Mouse (Mus musculus) embryonic facial prominence, embryonic 13.5 days (tissue): ENCODE measurements around the gene A930033H14Rik. TPM values are rescaled to one million over a fixed set of nuclear protein-coding genes. Genes with fewer than 3 reads are reported as not detected.

Experiments used
- ATAC-seq: fragments of 200-750 bp; cut with Nextera tagmentation; 2 replicates; pipeline ENCODE4 v1.8.0; 2017; ENCODE audit warnings: low read depth; ENCODE audit not compliant: insufficient number of reproducible peaks, insufficient read depth, low FRiP score, low TSS enrichment
- H3K27ac ChIP-seq: fragments of 300-500 bp; sonication (generic); 2 replicates; pipeline ENCODE4 v1.5.1; 2015; ENCODE audit warnings: moderate library complexity, mild to moderate bottlenecking, inconsistent platforms
- H3K27me3 ChIP-seq: fragments of 300-500 bp; sonication (generic); 2 replicates; pipeline ENCODE4 v1.6.1; 2015; ENCODE audit warnings: mild to moderate bottlenecking, inconsistent platforms
- H3K36me3 ChIP-seq: fragments of 300-500 bp; sonication (generic); 2 replicates; pipeline ENCODE4 v1.6.1; 2015; ENCODE audit warnings: mild to moderate bottlenecking, inconsistent platforms
- H3K4me1 ChIP-seq: fragments of 300-500 bp; sonication (generic); 2 replicates; pipeline ENCODE4 v1.6.1; 2015; ENCODE audit warnings: inconsistent platforms
- H3K4me2 ChIP-seq: fragments of 300-500 bp; sonication (generic); 2 replicates; pipeline ENCODE4 v1.6.1; 2015; ENCODE audit warnings: moderate library complexity, mild to moderate bottlenecking, inconsistent platforms
- H3K4me3 ChIP-seq: fragments of 300-500 bp; sonication (generic); 2 replicates; pipeline ENCODE4 v1.5.1; 2015; ENCODE audit warnings: mild to moderate bottlenecking, inconsistent platforms
- H3K9ac ChIP-seq: fragments of 300-500 bp; sonication (generic); 2 replicates; pipeline ENCODE4 v1.6.1; 2015; ENCODE audit warnings: mild to moderate bottlenecking, inconsistent platforms
- H3K9me3 ChIP-seq: fragments of 300-500 bp; sonication (generic); 2 replicates; pipeline ENCODE4 v1.6.1; 2016; ENCODE audit warnings: inconsistent platforms
- WGBS: fragments of 180-500 bp; shearing (Covaris S2); methylation state at CpG from one replicate; pipeline ENCODE4 v1.1.7; 2015; ENCODE audit warnings: mixed read lengths; 5-methylcytosine and 5-hydroxymethylcytosine counted together
- polyA plus RNA-seq: library from polyadenylated mRNA; unstranded; fragments of >200 nt; fragmentation: Nextera tagmentation; extraction: Ambion mirVana; gene quantifications from 2 replicates; pipeline ENCODE4 v1.2.1, GENCODE M21; 2015

Gene A930033H14Rik
- 2.9 and 3.0 TPM in 2 replicates for polyA plus RNA-seq

DNA sequence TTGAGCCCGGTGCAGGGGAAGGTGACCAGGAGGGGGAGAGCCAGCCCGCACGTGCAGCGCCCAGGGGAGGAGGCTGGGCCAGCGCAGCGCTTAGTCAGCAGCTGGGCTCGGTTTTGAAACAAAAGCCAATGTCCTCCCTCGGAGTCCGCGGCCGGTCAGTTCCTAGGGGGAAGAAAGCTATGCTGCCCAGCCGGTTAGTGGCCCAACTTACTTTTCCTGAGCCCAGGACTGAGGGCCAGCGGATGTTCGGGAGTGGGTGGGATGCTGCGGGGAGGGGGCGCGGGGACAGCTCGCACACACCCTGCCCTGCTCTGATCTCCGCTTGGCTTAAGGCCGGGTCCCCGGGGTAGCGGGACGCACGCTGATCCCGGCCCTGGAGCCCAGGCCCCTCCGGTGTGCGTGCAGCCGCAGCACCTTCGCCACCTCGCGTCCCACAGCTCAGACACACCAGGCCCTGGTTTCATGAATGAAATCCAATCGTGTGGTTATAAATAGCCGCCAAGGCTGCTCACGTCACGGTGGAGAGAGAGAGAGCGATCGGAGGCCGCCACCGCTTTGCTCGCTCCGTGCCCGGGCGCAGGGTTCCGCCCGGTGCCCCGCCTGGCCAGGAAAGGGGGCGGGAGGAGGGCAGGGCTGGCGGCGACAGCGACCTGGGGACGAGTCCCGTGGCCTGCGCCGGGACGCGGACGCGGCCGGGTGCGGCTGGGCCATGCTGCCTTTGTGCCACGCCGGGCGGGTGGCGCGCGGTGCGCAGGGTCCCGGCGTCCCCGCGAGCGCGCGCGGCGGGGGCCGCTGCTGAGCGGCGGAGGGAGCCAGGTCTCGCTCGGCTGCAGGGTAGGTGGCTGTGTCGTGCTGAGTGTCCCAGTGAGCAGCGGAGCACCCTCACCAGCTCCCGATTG lies at the start of gene A930033H14Rik:
Gene A930033H14Rik, minus strand, starts transcription at position 557 of the 899 bp plus-strand sequence.
- Histone ChIP-seq H3K4me2 (peak within 1 kb of the TSS; percentile 83), H3K27me3 (no peaks in the 10 kb centered on the region), H3K9me3 (peaks cover 5% of the 10 kb centered on the region; the same call in 1 of the 2 replicates), H3K9ac (peak within 1 kb of the TSS; percentile 93), H3K4me3 (peak within 1 kb of the TSS; percentile 81), H3K4me1 (peaks cover 16% of the 10 kb centered on the region), H3K36me3 (peaks cover 27% of the 10 kb centered on the region), H3K27ac (peak within 1 kb of the TSS; percentile 98)
- peak; percentile 80 for ATAC-seq
- under 1% methylated on average over 74 of the region's 84 CpGs for WGBS

- peaks cover 3% of the 10 kb centered on the region; the same call in 1 of the 2 replicates for H3K36me3 ChIP-seq
- no peak overlapping the region for H3K27ac ChIP-seq
- H3K9ac ChIP-seq = no peak overlapping the region
- peaks cover 30% of the 10 kb centered on the region for H3K4me1 ChIP-seq
- 80% methylated on average over 8 of the region's 8 CpGs for WGBS
- no peak overlapping the region for H3K4me2 ChIP-seq
- no peaks in the 10 kb centered on the region for H3K9me3 ChIP-seq
- H3K4me3 ChIP-seq = no peak overlapping the region
- H3K27me3 ChIP-seq = no peaks in the 10 kb centered on the region
- ATAC-seq = no peak
Observed at GRCm38 (mm10) chr10:69259929-69260328, 47.0 kb upstream of the A930033H14Rik start.

GRCm38 (mm10) chr10:69259161-69259560 lies 46.3 kb upstream of the A930033H14Rik start:
- Histone ChIP-seq H3K27ac (no peak overlapping the region; the same call in 1 of the 2 replicates), H3K9ac (no peak overlapping the region), H3K9me3 (no peaks in the 10 kb centered on the region), H3K27me3 (no peaks in the 10 kb centered on the region), H3K4me3 (no peak overlapping the region), H3K36me3 (peaks cover 8% of the 10 kb centered on the region), H3K4me2 (no peak overlapping the region), H3K4me1 (peaks cover 36% of the 10 kb centered on the region)
- WGBS = 66% methylated on average over 2 of the region's 2 CpGs
- no peak for ATAC-seq

GRCm38 (mm10) chr10:69258588-69258987 lies 45.7 kb upstream of the A930033H14Rik start:
- no peak overlapping the region for H3K4me2 ChIP-seq
- ATAC-seq = no peak
- peaks cover 11% of the 10 kb centered on the region for H3K36me3 ChIP-seq
- no peaks in the 10 kb centered on the region for H3K27me3 ChIP-seq
- no peak overlapping the region for H3K9ac ChIP-seq
- no peaks in the 10 kb centered on the region for H3K9me3 ChIP-seq
- H3K4me3 ChIP-seq = no peak overlapping the region
- peaks cover 39% of the 10 kb centered on the region for H3K4me1 ChIP-seq
- no peak overlapping the region; the same call in 1 of the 2 replicates for H3K27ac ChIP-seq
- 59% methylated on average over 9 of the region's 9 CpGs for WGBS

DNA sequence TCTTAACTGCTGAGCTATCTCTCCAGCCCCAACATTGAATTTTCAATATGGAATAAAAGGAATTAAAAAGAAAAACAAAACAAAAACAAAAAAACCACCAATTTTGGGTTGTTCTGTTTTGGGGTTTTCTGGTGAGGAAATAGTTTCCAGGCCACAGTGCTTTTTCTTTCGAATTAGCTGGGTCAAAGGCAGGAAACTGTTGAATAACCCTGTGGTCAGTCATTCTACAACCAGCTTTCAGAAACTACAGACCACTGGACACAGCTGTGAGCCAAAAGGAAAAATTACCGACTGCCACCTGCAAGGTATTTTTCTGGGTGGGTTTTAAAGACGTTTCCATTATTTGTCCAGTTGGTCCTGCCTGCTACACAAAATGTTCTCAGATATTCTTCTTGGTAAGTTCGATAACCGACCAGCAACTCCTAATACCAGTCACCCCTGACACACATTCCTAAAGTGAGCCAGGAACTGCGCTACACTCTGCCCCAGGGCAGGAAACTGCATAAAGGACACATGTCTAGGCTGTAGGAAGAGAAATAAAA lies 44.8 kb upstream of the A930033H14Rik start:
- Histone ChIP-seq H3K27ac (no peak overlapping the region), H3K4me2 (no peak overlapping the region), H3K4me3 (no peak overlapping the region), H3K36me3 (peaks cover 11% of the 10 kb centered on the region), H3K9me3 (no peaks in the 10 kb centered on the region), H3K27me3 (no peaks in the 10 kb centered on the region), H3K4me1 (peaks cover 40% of the 10 kb centered on the region), H3K9ac (no peak overlapping the region)
- no peak for ATAC-seq
- 49% methylated on average over 6 of the region's 6 CpGs for WGBS

- no peak overlapping the region for H3K9ac ChIP-seq
- H3K27me3 ChIP-seq = no peaks in the 10 kb centered on the region
- 0 out of 2 replicates have a peak overlapping the region, but pooled peaks have one; percentile 39 for H3K27ac ChIP-seq
- 57% methylated on average over 5 of the region's 5 CpGs for WGBS
- no peak overlapping the region for H3K4me2 ChIP-seq
- no peak overlapping the region for H3K4me3 ChIP-seq
- no peaks in the 10 kb centered on the region for H3K9me3 ChIP-seq
- H3K36me3 ChIP-seq = peaks cover 26% of the 10 kb centered on the region
- no peak for ATAC-seq
- H3K4me1 ChIP-seq = peaks cover 34% of the 10 kb centered on the region
Observed at GRCm38 (mm10) chr10:69255594-69255993, 42.7 kb upstream of the A930033H14Rik start.

DNA sequence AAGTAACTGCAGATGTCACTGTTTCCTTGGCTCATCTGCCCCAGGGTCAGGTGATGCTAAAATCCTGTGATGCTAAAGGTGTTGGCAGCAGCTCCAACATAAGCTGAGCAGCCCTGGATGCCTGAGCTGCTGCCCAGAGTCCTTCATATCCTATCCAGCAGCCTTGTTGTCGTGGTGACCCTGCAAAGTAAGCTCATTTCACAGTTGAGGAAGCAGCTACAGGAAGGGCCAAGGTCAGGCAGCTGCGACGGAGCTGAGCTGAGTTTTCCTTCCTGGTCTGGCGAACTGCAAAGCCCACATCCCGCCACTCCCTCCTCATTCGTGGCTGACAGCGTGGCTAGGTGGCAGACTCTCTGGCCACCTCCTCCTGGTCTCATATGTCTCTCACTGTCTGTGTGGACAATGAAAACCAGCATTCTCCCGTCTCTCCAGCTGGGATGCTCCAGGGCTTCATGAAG lies 41.5 kb upstream of the A930033H14Rik start:
- ATAC-seq = no peak
- WGBS = 25% methylated on average over 8 of the region's 8 CpGs
- Histone ChIP-seq H3K9me3 (no peaks in the 10 kb centered on the region), H3K9ac (no peak overlapping the region), H3K27ac (peak overlapping the region; percentile 60; the same call in 1 of the 2 replicates), H3K4me2 (no peak overlapping the region), H3K4me3 (no peak overlapping the region), H3K4me1 (peaks cover 34% of the 10 kb centered on the region), H3K27me3 (no peaks in the 10 kb centered on the region), H3K36me3 (peaks cover 34% of the 10 kb centered on the region)

DNA sequence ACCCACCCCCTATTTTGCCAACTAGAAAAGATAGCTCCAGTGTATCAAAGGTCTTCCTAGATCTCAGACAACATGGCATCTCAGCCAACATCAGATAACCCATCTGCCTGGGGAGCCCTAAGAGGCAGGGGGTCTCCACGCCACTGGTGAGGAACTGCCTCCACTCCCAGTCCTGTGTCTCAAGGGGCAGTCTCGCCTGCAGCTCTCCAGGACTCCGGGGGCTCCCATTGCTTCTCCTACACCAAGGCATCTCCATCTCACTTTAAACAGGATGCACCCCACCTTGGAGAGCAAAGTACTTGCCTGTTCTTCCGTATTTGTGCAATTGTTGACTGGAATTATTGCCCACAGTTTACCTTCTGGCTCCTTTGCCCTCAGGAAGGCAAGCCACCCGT lies 40.8 kb upstream of the A930033H14Rik start:
- Histone ChIP-seq H3K9ac (no peak overlapping the region), H3K36me3 (peaks cover 38% of the 10 kb centered on the region), H3K4me3 (no peak overlapping the region), H3K27me3 (no peaks in the 10 kb centered on the region), H3K9me3 (no peaks in the 10 kb centered on the region), H3K4me2 (no peak overlapping the region), H3K4me1 (peaks cover 34% of the 10 kb centered on the region), H3K27ac (peak overlapping the region; percentile 60)
- 79% methylated on average over 5 of the region's 5 CpGs for WGBS
- ATAC-seq = no peak

- Histone ChIP-seq H3K4me1 (peaks cover 34% of the 10 kb centered on the region), H3K4me3 (no peak overlapping the region), H3K36me3 (peaks cover 39% of the 10 kb centered on the region), H3K27ac (peak overlapping the region; percentile 60), H3K27me3 (no peaks in the 10 kb centered on the region), H3K9ac (no peak overlapping the region), H3K4me2 (no peak overlapping the region), H3K9me3 (no peaks in the 10 kb centered on the region)
- no peak for ATAC-seq
- 33% methylated on average over 5 of the region's 5 CpGs for WGBS
Observed at GRCm38 (mm10) chr10:69253075-69253685, 40.3 kb upstream of the A930033H14Rik start.

- H3K4me1 ChIP-seq = peaks cover 30% of the 10 kb centered on the region
- H3K4me3 ChIP-seq = no peak overlapping the region
- H3K27me3 ChIP-seq = no peaks in the 10 kb centered on the region
- no peak overlapping the region for H3K27ac ChIP-seq
- no peak overlapping the region for H3K4me2 ChIP-seq
- 91% methylated on average over 17 of the region's 17 CpGs for WGBS
- ATAC-seq = no peak
- H3K9me3 ChIP-seq = no peaks in the 10 kb centered on the region
- H3K9ac ChIP-seq = no peak overlapping the region
- H3K36me3 ChIP-seq = peaks cover 39% of the 10 kb centered on the region
Observed at GRCm38 (mm10) chr10:69252112-69253074, 39.5 kb upstream of the A930033H14Rik start.
